Comparison of ENCODE assay signal across 8 mouse cellular contexts in the genomic region with DNA sequence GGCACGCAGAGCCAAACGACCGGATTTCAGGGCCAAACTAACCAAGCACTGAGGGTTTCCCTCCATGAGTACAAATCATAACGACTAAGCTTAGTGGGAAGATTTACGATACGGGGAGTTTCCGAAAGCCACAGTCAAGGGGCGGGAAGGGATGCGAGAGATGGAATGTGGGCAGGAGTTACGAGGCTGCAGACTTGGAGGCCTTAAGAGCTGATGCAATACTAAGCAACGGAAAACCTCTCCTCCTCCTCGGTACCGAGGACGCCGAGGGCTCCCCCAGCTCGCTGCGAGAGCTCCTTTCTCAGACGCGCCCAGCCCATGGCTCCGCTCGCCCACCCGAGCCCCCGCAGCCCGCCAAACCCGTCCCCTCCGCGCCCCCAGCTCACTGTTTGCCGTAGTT. TPM values are rescaled to one million over a fixed set of nuclear protein-coding genes. Genes with fewer than 3 reads are reported as not detected.
A peak's percentile ranks its signal among the peaks of the same experiment; 100 is the strongest.
DNase-seq lines count a peak whose midpoint lies in the region; ATAC-seq and TF ChIP-seq lines count a peak whose summit lies in the region.

No protein-coding gene starts in this region.

- H3K4me2 ChIP-seq in lung, embryonic 15.5 days: peak overlapping the region; percentile 68
- H3K4me2 ChIP-seq in forebrain, embryonic 14.5 days (ENCODE audit: low read length): peak overlapping the region; percentile 85

- H3K4me3 ChIP-seq in lung, embryonic 15.5 days: peak overlapping the region; percentile 98
- H3K4me3 ChIP-seq in forebrain, embryonic 14.5 days (ENCODE audit: low read depth, low read length): peak overlapping the region; percentile 93
- H3K4me3 ChIP-seq in small intestine, adult 2 months (ENCODE audit: low read depth, low read length): peak overlapping the region; percentile 96

- peaks cover 42% of the 10 kb centered on the region for H3K36me3 ChIP-seq in lung, embryonic 15.5 days
- peaks cover 40% of the 10 kb centered on the region for H3K36me3 ChIP-seq in forebrain, embryonic 14.5 days (ENCODE audit: control insufficient read depth, insufficient read depth, low read length)
- H3K36me3 ChIP-seq in small intestine, adult 2 months (ENCODE audit: control insufficient read depth, insufficient read depth, low read length): peaks cover 34% of the 10 kb centered on the region

- H3K4me1 ChIP-seq in lung, embryonic 15.5 days: peaks cover 11% of the 10 kb centered on the region
- peaks cover 5% of the 10 kb centered on the region; the same call in 1 of the 2 replicates for H3K4me1 ChIP-seq in forebrain, embryonic 14.5 days (ENCODE audit: control insufficient read depth, insufficient read depth, low read length)
- no peaks in the 10 kb centered on the region for H3K4me1 ChIP-seq in small intestine, adult 2 months (ENCODE audit: control insufficient read depth, insufficient read depth, insufficient read length, low read length)

- H3K9me3 ChIP-seq in lung, embryonic 15.5 days: no peaks in the 10 kb centered on the region
- H3K9me3 ChIP-seq in forebrain, embryonic 14.5 days (replicated peaks; ENCODE audit: control insufficient read depth, low read length): no peaks in the 10 kb centered on the region

- H3K27me3 ChIP-seq in lung, embryonic 15.5 days: no peaks in the 10 kb centered on the region
- H3K27me3 ChIP-seq in forebrain, embryonic 14.5 days (replicated peaks; ENCODE audit: control insufficient read depth, insufficient read depth, low read length): no peaks in the 10 kb centered on the region
- no peaks in the 10 kb centered on the region for H3K27me3 ChIP-seq in small intestine, adult 2 months (ENCODE audit: control insufficient read depth, insufficient read depth, low read length)

- peak overlapping the region; percentile 72 for H3K9ac ChIP-seq in lung, embryonic 15.5 days
- peak overlapping the region; percentile 84 for H3K9ac ChIP-seq in forebrain, embryonic 14.5 days (ENCODE audit: low read length)

- TF ChIP-seq POLR2A in small intestine, adult 2 months (IDR thresholded peaks at IDR 0.05; ENCODE audit: low read depth, low read length): no peak

- TF ChIP-seq CTCF in small intestine, adult 2 months (IDR thresholded peaks at IDR 0.05; ENCODE audit: extremely low read depth, insufficient read length, insufficient replicate concordance, low read depth, low read length): no peak

- DNase-seq in lung, postnatal 36 days: no peak
- DNase-seq in adrenal gland, adult 8-10 months: peak; percentile 40
- no peak for DNase-seq in forebrain, embryonic 14.5 days (ENCODE audit: low spot score)
- peak; percentile 21 for DNase-seq in liver
- no peak for DNase-seq in cerebellum, adult 18-20 months
- no peak for DNase-seq in urinary bladder, adult 18-20 months (ENCODE audit: low spot score in 2 of 2)

- 1% methylated on average over 28 of the region's 28 CpGs for WGBS in lung, embryonic 15.5 days
- WGBS in forebrain, embryonic 14.5 days: under 1% methylated on average over 27 of the region's 28 CpGs
- WGBS in small intestine, adult 2 months: 2% methylated on average over 26 of the region's 28 CpGs

- H3K27ac ChIP-seq in lung, embryonic 15.5 days: peak overlapping the region; percentile 75
- H3K27ac ChIP-seq in forebrain, embryonic 14.5 days (ENCODE audit: low read depth, low read length): peak overlapping the region; percentile 45; the same call in 1 of the 2 replicates
- peak overlapping the region; percentile 36; the same call in 1 of the 2 replicates for H3K27ac ChIP-seq in small intestine, adult 2 months (ENCODE audit: insufficient read depth, low read depth, low read length)

- peak; percentile 44 for ATAC-seq in lung, embryonic 15.5 days (ENCODE audit: borderline replicate concordance, extremely low read depth, low FRiP score, low TSS enrichment)
- no peak for ATAC-seq in forebrain, embryonic 14.5 days

RNA-seq across cellular contexts. Expression of a gene that starts 0.5 kb away (rescaled TPM):
- polyA plus RNA-seq in lung, embryonic 15.5 days (2015; fragmentation: Nextera tagmentation; extraction: Ambion mirVana): 176 and 186 TPM in 2 replicates
- total RNA-seq in adrenal gland, adult 8-10 months (2022): 100 to 1,000 TPM; 206 to 258 (median 232) TPM
- 163 and 182 TPM in 2 replicates for polyA plus RNA-seq in forebrain, embryonic 14.5 days (2014; fragmentation: Nextera tagmentation; extraction: Ambion mirVana)
- polyA plus RNA-seq in small intestine, adult 2 months (2012; rRNA removed): 37.3 and 79.1 TPM in 2 replicates

RNA-seq across cellular contexts. Expression of a gene that starts 19.0 kb away (rescaled TPM):
- polyA plus RNA-seq in lung, embryonic 15.5 days (2015; fragmentation: Nextera tagmentation; extraction: Ambion mirVana): 1.1 and 1.5 TPM in 2 replicates
- 1 to 10 TPM; 1.4 to 4.3 (median 3.3) TPM for total RNA-seq in adrenal gland, adult 8-10 months (2022)
- polyA plus RNA-seq in forebrain, embryonic 14.5 days (2014; fragmentation: Nextera tagmentation; extraction: Ambion mirVana): 0.21 and 0.44 TPM in 2 replicates
- 2.3 TPM in 2 replicates for polyA plus RNA-seq in small intestine, adult 2 months (2012; rRNA removed)

RNA-seq across cellular contexts. Expression of a gene that starts 19.9 kb away (rescaled TPM):
- 27.7 and 27.9 TPM in 2 replicates for polyA plus RNA-seq in lung, embryonic 15.5 days (2015; fragmentation: Nextera tagmentation; extraction: Ambion mirVana)
- 10 to 100 TPM; 25.6 to 55.5 (median 39.8) TPM for total RNA-seq in adrenal gland, adult 8-10 months (2022)
- polyA plus RNA-seq in forebrain, embryonic 14.5 days (2014; fragmentation: Nextera tagmentation; extraction: Ambion mirVana): 24.0 and 28.0 TPM in 2 replicates
- polyA plus RNA-seq in small intestine, adult 2 months (2012; rRNA removed): 24.9 and 55.7 TPM in 2 replicates

RNA-seq across cellular contexts. Expression of a gene that starts 29.0 kb away (rescaled TPM):
- not detected in 2 replicates for polyA plus RNA-seq in lung, embryonic 15.5 days (2015; fragmentation: Nextera tagmentation; extraction: Ambion mirVana)
- not detected for total RNA-seq in adrenal gland, adult 8-10 months (2022)
- polyA plus RNA-seq in forebrain, embryonic 14.5 days (2014; fragmentation: Nextera tagmentation; extraction: Ambion mirVana): not detected in 2 replicates
- polyA plus RNA-seq in small intestine, adult 2 months (2012; rRNA removed): 0.15 and 0.51 TPM in 2 replicates

Comparison
In these comparisons a context has a peak if more than half of its experiments do, and no peak if none do; other contexts are left out.
1. DNase-seq: peak in adrenal gland, adult 8-10 months (single experiment) and liver (single experiment); none in lung, postnatal 36 days (single experiment), forebrain, embryonic 14.5 days (single experiment), cerebellum, adult 18-20 months (0 of 2) and urinary bladder, adult 18-20 months (0 of 2).
2. Peak in every context shown above with its lines, with median percentiles within 50 percentile points of each other: H3K27ac ChIP-seq and H3K4me3 ChIP-seq.